Mouse (Mus musculus): ENCODE measurements around the gene Cldnd1. TPM values are rescaled to one million over a fixed set of nuclear protein-coding genes. Genes with fewer than 3 reads are reported as not detected.

Cldnd1 gene
- 120 and 133 TPM in 2 replicates for polyA plus RNA-seq (2016; fragmentation: Nextera tagmentation; extraction: Ambion mirVana)

DNA sequence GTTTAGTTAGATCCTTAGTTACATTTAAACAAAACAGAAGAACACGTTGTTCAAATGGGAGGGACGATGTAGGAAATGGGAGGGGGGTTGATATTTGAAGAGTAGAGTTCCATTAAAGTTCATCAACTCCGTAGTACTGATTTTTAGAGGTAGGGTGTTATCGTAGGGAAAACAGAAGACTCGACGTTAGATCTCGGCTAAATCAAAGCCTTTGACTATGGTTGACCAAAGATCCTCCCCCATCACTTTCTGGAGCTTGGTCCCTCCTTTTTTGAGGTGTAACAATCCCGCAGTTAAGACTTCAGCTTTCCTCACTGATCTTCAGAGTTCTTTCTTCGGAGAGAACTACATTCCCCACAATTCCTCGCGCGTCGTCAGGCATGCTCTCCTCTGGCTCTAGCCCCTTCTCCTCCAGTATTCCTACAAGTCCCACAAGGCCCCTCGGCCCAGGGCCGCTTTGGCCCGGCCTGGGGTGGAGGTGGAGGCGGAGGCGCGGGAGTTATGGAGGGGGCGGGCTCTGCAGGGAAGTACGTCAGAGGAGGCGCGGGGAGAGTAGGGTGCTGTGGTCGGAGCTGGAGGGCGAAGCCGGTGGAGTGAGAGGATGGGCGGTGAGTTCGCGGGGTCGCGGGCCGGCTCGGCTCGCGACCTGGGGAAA lies at the start of gene Cldnd1:
Gene Cldnd1, plus strand, starts transcription at position 434 of the 655 bp plus-strand sequence.
- peak; percentile 100 for ATAC-seq (ENCODE audit: low FRiP score)
- Histone ChIP-seq H3K4me3 (peak within 1 kb of the TSS; percentile 70), H3K27ac (peak within 1 kb of the TSS; percentile 74), H3K4me1 (peaks cover 5% of the 10 kb centered on the region), H3K4me2 (replicated peaks) (peak within 1 kb of the TSS; percentile 56), H3K27me3 (no peaks in the 10 kb centered on the region), H3K9ac (peak within 1 kb of the TSS; percentile 65), H3K36me3 (peaks cover 28% of the 10 kb centered on the region), H3K9me3 (replicated peaks) (no peaks in the 10 kb centered on the region)
- WGBS: 2% methylated on average over 34 of the region's 35 CpGs

DNA sequence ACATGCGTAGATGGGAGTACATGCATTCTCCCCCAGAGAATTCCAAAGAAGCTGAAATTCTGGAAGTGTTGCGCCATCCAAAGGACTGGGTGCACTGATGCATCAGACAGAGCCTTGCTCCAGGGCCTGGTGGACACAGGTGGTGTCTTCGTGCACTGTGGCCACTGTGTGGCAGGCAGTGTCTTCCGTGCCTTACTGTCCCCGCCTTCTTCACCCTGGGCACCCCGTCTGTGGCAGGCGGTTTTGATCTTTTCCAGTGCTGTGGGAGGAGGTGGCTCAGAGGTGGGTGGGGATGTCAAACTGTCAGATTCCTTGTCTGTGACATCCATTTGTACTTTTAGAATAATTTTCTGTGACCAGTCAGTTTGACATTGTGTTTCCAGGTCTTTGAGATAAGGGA lies 49.0 kb upstream of the Cldnd1 start:
- Histone ChIP-seq H3K4me3 (no peak overlapping the region), H3K4me1 (no peaks in the 10 kb centered on the region), H3K27me3 (no peaks in the 10 kb centered on the region), H3K4me2 (replicated peaks) (no peak overlapping the region), H3K36me3 (peaks cover 29% of the 10 kb centered on the region), H3K9me3 (replicated peaks) (no peaks in the 10 kb centered on the region), H3K27ac (no peak overlapping the region), H3K9ac (no peak overlapping the region)
- 81% methylated on average over 7 of the region's 7 CpGs for WGBS
- no peak for ATAC-seq (ENCODE audit: low FRiP score)

DNA sequence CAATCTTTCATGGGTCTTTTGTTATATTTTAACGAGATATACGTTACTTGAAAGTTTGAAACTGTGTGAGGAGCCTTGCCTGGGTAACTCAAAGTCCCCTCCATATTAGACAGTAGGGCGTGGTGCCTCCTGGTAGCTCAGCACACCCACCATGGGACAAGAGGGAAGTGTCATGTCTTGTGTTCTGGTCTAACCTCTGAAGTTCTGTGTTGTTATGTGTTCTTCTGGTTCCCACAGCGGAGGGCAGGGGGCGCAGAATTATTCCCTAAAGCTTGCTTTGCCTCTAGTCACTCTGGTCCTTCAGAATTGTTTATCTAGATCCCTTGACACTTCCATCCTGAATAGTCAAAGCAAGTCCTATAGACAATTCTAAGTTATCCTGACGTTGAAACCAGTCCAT lies 45.7 kb upstream of the Cldnd1 start:
- 93% methylated on average over 6 of the region's 6 CpGs for WGBS
- Histone ChIP-seq H3K9me3 (replicated peaks) (no peaks in the 10 kb centered on the region), H3K27me3 (no peaks in the 10 kb centered on the region), H3K27ac (no peak overlapping the region), H3K36me3 (peaks cover 5% of the 10 kb centered on the region), H3K4me2 (replicated peaks) (no peak overlapping the region), H3K9ac (no peak overlapping the region), H3K4me3 (no peak overlapping the region), H3K4me1 (no peaks in the 10 kb centered on the region)
- ATAC-seq (ENCODE audit: low FRiP score): no peak

DNA sequence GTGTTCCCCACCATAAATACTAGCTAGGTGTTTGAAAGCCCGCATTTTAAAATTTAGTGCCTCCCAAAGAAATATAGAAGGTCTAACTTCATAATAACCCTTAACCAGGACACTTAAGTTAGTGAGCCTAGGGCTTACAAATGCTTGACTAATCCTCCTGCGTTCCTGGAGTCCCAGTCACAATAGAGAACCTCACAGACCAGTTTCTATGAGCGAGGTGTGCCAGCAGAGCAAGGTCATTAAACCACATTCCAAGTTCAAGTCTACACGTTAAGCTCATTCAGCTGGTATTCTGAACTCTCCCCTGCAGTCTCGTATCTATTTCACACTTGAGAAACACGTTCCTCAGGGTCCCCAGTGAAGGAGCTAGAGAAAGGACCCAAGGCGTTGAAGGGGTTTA lies 44.8 kb upstream of the Cldnd1 start:
- no peaks in the 10 kb centered on the region for H3K9me3 ChIP-seq (replicated peaks)
- 87% methylated on average over 7 of the region's 7 CpGs for WGBS
- no peak for ATAC-seq (ENCODE audit: low FRiP score)
- no peaks in the 10 kb centered on the region for H3K27me3 ChIP-seq
- H3K27ac ChIP-seq: no peak overlapping the region
- H3K4me2 ChIP-seq (replicated peaks): no peak overlapping the region
- no peak overlapping the region for H3K4me3 ChIP-seq
- H3K9ac ChIP-seq: no peak overlapping the region
- H3K4me1 ChIP-seq: no peaks in the 10 kb centered on the region
- H3K36me3 ChIP-seq: no peaks in the 10 kb centered on the region; the same call in 1 of the 2 replicates

DNA sequence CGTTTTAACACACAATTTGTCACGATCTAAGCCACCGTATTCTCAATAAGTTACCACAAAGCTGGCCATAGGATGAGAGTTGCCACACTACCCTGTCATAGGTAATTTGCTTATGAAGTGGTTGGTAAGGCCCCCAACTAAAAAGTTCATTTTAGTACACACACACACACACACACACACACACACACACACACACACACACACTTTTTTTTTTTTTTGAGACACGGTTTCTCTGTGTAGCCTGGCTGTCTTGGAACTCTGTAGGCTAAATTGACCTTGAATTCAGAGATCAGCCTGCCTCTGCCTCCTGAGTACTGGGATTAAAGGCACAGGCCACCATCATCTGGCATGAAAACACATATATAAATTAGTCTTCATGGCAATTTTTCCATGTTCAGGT lies 43.8 kb upstream of the Cldnd1 start:
- Histone ChIP-seq H3K27me3 (no peaks in the 10 kb centered on the region), H3K36me3 (no peaks in the 10 kb centered on the region), H3K9me3 (replicated peaks) (no peaks in the 10 kb centered on the region), H3K4me2 (replicated peaks) (no peak overlapping the region), H3K4me1 (no peaks in the 10 kb centered on the region), H3K4me3 (no peak overlapping the region), H3K27ac (no peak overlapping the region), H3K9ac (no peak overlapping the region)
- no peak for ATAC-seq (ENCODE audit: low FRiP score)
- 88% methylated on average over 4 of the region's 4 CpGs for WGBS

DNA sequence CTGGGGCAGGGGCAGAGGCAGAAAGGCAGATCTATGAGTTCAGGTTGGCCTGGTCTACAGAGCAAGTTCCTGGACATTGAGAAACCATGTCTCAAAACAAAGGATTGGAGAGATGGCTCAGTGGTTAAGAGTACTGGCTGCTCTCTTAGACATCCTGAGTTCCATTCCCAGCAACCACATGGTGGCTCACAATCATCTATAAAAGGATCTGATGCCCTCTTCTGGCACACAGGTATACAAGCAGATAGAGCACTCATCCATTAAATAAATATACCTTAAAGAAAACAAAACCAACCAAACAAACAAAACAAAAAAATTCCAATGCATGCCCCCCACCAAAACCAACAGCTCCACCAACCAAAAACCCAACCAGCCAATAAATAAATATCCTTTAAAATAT lies 43.2 kb upstream of the Cldnd1 start:
- Histone ChIP-seq H3K4me1 (no peaks in the 10 kb centered on the region), H3K9me3 (replicated peaks) (no peaks in the 10 kb centered on the region), H3K4me2 (replicated peaks) (no peak overlapping the region), H3K27me3 (no peaks in the 10 kb centered on the region), H3K4me3 (no peak overlapping the region), H3K36me3 (no peaks in the 10 kb centered on the region), H3K9ac (no peak overlapping the region), H3K27ac (no peak overlapping the region)
- ATAC-seq (ENCODE audit: low FRiP score): no peak

DNA sequence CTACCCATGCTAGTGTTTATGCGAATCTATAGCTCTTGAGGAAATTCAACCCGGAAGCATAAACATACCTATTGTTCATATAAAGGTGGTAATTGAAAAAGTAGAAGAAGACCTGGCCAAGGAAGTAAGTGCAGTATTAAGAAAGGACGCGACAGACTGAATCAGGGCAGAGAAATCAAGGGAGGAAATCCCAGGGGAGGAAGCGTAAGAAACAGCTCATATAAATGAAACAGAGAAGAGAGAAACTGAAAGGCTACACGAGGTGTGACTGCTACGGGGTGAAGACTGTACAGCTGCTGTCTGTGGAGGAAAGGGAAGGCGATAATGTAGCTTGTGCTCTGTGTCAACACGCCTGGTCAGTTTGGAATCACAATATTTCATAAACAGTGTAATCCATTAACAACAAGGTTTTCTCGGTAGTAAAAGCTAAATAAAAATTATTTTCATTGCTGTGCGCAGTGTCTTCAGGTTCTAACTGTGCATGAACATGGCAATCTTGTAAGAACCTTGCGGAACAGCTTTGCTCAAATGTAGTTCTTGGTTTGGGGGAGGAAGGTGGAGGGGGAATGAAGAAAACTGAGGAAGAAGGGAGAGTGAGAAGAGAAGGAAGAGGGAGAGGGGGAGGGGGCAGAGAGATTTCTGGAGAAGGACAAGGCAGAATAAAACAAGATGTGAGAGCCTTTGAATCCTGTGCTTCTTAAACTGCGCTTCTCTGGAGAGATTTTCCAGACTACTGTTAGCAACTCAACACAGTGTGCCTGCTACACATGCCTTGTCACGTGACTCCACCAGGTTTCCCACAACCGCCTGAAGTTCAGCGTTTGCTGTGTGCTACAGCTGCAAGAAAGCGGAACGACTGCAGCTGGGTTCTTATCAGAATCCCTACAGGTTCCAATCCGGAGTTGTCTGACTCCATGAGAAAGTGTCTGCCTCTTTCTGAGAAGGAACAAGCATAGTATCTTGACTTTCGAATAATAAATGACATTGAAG lies 41.9 kb upstream of the Cldnd1 start:
- 80% methylated on average over 20 of the region's 20 CpGs for WGBS
- Histone ChIP-seq H3K36me3 (no peaks in the 10 kb centered on the region), H3K9ac (no peak overlapping the region), H3K4me2 (replicated peaks) (no peak overlapping the region), H3K9me3 (replicated peaks) (no peaks in the 10 kb centered on the region), H3K4me1 (no peaks in the 10 kb centered on the region), H3K27me3 (no peaks in the 10 kb centered on the region), H3K4me3 (no peak overlapping the region), H3K27ac (no peak overlapping the region)
- ATAC-seq (ENCODE audit: low FRiP score): no peak

DNA sequence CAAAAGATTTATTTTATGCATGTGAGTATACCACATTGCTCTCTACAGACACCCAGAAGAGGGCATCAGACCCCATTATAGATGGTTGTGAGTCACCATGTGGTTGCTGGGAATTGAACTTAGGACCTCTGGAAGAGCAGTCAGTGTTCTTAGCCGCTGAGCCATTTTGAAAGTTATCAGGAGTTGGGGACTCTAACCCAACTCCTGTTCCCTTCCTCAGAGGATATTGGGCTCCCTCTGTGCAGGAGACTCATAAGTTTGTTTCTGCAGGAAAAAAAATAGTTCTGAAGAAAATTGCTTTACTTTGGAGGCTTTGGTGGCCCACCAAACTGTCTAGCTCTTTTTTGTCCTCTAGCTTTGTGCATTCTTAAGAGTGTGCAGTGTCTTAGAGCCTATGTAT lies 39.2 kb upstream of the Cldnd1 start:
- 89% methylated on average over 1 of the region's 1 CpGs for WGBS
- Histone ChIP-seq H3K9me3 (replicated peaks) (no peaks in the 10 kb centered on the region), H3K4me1 (no peaks in the 10 kb centered on the region), H3K4me3 (no peak overlapping the region), H3K9ac (no peak overlapping the region), H3K27me3 (no peaks in the 10 kb centered on the region), H3K36me3 (no peaks in the 10 kb centered on the region), H3K4me2 (replicated peaks) (no peak overlapping the region), H3K27ac (no peak overlapping the region)
- no peak for ATAC-seq (ENCODE audit: low FRiP score)

DNA sequence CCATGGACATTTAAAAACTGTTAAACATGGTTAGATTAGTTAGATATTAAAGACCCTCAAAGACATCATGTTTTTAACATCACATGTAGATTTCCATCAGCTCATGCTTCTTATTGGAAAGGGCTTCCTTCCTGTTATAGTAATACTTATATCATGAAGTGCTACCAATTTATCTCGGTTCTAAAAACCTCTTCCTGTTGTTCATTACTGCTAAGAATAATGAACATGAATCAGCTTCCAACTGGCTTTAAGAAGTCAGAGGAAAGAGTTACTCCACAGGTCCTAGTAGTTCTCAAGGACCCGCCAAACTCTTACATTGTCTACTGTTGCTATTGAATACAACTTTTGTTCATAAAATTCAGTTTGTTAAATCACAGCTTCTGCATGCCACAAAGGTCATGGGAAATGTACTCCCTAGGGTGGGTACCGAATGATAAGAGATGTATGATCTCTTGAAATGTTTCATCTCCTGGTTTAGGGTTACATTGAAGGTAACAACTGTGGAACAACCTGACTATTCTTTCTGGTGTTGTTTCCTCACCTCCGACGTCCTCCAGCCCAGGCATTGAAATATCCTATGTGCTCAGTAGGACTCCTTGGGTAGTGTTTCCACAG lies 38.0 kb upstream of the Cldnd1 start:
- ATAC-seq (ENCODE audit: low FRiP score): no peak
- 81% methylated on average over 5 of the region's 5 CpGs for WGBS
- no peaks in the 10 kb centered on the region for H3K36me3 ChIP-seq
- H3K4me1 ChIP-seq: no peaks in the 10 kb centered on the region
- H3K27ac ChIP-seq: no peak overlapping the region
- no peak overlapping the region for H3K9ac ChIP-seq
- H3K27me3 ChIP-seq: no peaks in the 10 kb centered on the region
- no peak overlapping the region for H3K4me2 ChIP-seq (replicated peaks)
- no peaks in the 10 kb centered on the region for H3K9me3 ChIP-seq (replicated peaks)
- H3K4me3 ChIP-seq: no peak overlapping the region

DNA sequence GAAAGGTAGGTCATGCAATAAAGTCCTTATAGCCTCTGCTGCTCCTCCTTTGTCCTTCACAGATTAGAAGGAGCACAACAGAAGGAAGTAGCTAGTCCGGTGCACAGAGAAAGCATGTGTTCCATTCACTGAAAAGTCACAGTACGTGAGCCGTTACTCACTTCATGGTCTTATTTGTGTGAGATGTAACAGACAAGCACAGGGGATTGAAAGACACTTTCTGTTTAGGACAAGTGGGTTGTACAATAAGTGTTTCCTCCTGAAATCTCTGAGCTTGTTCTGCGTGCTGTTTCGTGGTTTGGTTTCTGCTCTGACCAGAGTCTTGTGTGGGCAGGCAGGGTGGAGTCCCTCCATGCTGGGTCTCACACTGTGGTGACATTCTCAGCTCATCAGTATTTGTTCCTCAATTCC lies 37.4 kb upstream of the Cldnd1 start:
- ATAC-seq (ENCODE audit: low FRiP score): no peak
- H3K36me3 ChIP-seq: no peaks in the 10 kb centered on the region
- WGBS: 92% methylated on average over 5 of the region's 5 CpGs
- no peak overlapping the region for H3K9ac ChIP-seq
- H3K4me2 ChIP-seq (replicated peaks): no peak overlapping the region
- no peaks in the 10 kb centered on the region for H3K9me3 ChIP-seq (replicated peaks)
- no peaks in the 10 kb centered on the region for H3K27me3 ChIP-seq
- no peak overlapping the region for H3K4me3 ChIP-seq
- H3K4me1 ChIP-seq: no peaks in the 10 kb centered on the region
- H3K27ac ChIP-seq: no peak overlapping the region

DNA sequence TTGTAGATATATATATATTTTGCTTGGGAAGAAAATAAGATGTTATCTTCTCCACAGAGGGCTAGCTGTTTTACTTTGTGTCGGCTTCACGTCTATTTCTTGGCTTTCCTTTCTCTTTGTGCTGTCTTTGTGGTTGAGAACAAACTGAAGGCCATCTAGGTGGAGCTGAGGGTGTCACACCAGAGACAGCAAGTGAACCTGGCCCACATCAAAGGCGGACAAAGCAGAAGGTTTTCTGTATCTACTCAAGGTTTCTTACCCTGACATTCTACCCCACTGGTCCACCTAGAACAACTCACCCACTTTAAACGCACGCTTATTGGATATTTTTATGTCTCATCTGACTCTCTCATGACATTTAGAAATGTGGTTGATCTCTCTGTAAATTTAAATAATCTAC lies 33.6 kb upstream of the Cldnd1 start:
- no peak overlapping the region for H3K27ac ChIP-seq
- WGBS: 95% methylated on average over 5 of the region's 5 CpGs
- no peak overlapping the region for H3K4me2 ChIP-seq (replicated peaks)
- H3K4me3 ChIP-seq: no peak overlapping the region
- H3K27me3 ChIP-seq: no peaks in the 10 kb centered on the region
- no peaks in the 10 kb centered on the region for H3K36me3 ChIP-seq
- H3K4me1 ChIP-seq: no peaks in the 10 kb centered on the region
- no peak for ATAC-seq (ENCODE audit: low FRiP score)
- no peaks in the 10 kb centered on the region for H3K9me3 ChIP-seq (replicated peaks)
- no peak overlapping the region for H3K9ac ChIP-seq

DNA sequence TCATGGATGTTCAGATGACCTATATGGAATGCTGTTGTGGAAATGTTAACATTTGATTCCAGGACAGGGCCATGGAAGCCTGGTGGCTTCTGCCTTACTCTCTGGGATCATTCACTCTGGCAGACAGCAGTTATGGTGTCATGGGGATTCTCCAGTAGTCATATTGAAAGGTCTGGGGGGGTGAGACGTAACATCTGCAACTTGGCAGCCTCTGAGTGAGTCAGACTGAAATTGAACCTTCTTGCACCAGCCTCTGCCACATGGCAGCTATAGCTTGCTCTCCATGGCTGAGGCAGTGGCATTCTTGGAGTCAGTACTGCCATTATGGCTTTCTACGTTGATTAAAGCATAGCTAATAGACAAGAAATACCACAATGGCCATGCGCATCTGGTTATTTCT lies 30.9 kb upstream of the Cldnd1 start:
- Histone ChIP-seq H3K4me2 (replicated peaks) (no peak overlapping the region), H3K27ac (no peak overlapping the region), H3K4me1 (no peaks in the 10 kb centered on the region), H3K27me3 (no peaks in the 10 kb centered on the region), H3K9me3 (replicated peaks) (no peaks in the 10 kb centered on the region), H3K4me3 (no peak overlapping the region), H3K36me3 (no peaks in the 10 kb centered on the region), H3K9ac (no peak overlapping the region)
- 83% methylated on average over 3 of the region's 3 CpGs for WGBS
- ATAC-seq (ENCODE audit: low FRiP score): no peak

All from hindbrain, embryonic 12.5 days (tissue).